Mouse (Mus musculus) liver, adult 2 months (tissue): Measurements from ENCODE around the gene Magi2. TPM values are rescaled to one million over a fixed set of nuclear protein-coding genes. Genes with fewer than 3 reads are reported as not detected.
A peak's percentile ranks its signal among the peaks of the same experiment; 100 is the strongest.

Experiments used
- DNase-seq: peaks from one replicate; pipeline ENCODE4 v3.0.0-alpha.2; 2011; ENCODE audit warnings: low read depth, low spot score; ENCODE audit errors: extremely low read depth
- H3K27ac ChIP-seq: fragments of 200-500 bp; replicated peaks from 2 replicates; pipeline ENCODE4 v1.5.1; 2012; ENCODE audit warnings: low read depth, mild to moderate bottlenecking, control low read depth, inconsistent platforms, low read length; ENCODE audit not compliant: insufficient read depth
- H3K27me3 ChIP-seq: fragments of 200-500 bp; 2 replicates; pipeline ENCODE4 v1.6.1; 2012; ENCODE audit warnings: mild to moderate bottlenecking, moderate library complexity, low read length, inconsistent platforms; ENCODE audit not compliant: control insufficient read depth, insufficient read depth
- H3K36me3 ChIP-seq: fragments of 200-500 bp; 2 replicates; pipeline ENCODE4 v1.6.1; 2012; ENCODE audit warnings: low read length, inconsistent platforms; ENCODE audit not compliant: control insufficient read depth, insufficient read depth
- H3K4me1 ChIP-seq: fragments of 200-500 bp; 2 replicates; pipeline ENCODE4 v1.6.1; 2011; ENCODE audit warnings: low read length; ENCODE audit not compliant: control insufficient read depth, insufficient read depth
- H3K4me3 ChIP-seq: fragments of 200-500 bp; 2 replicates; pipeline ENCODE4 v1.5.1; 2011; ENCODE audit warnings: low read depth, mild to moderate bottlenecking, control low read depth, low read length, moderate library complexity; ENCODE audit not compliant: insufficient read depth
- H3K79me2 ChIP-seq: fragments of 200-500 bp; 2 replicates; pipeline ENCODE4 v1.6.1; 2012; ENCODE audit warnings: inconsistent platforms, mild to moderate bottlenecking, low read length, moderate library complexity; ENCODE audit not compliant: control insufficient read depth, insufficient read depth
- H3K9ac ChIP-seq: fragments of 200-500 bp; 2 replicates; pipeline ENCODE4 v1.6.1; 2012; ENCODE audit warnings: low read depth, mild to moderate bottlenecking, control low read depth, inconsistent platforms, low read length
- CTCF ChIP-seq: fragments of 200-500 bp; IDR thresholded peaks from 2 replicates; pipeline ENCODE4 v1.5.1; 2011; ENCODE audit warnings: low read depth, low read length, control low read depth
- POLR2A ChIP-seq: fragments of 200-500 bp; IDR thresholded peaks from 2 replicates; pipeline ENCODE4 v1.6.1; 2011; ENCODE audit warnings: low read length, control low read depth; ENCODE audit not compliant: insufficient read depth; ENCODE audit errors: extremely low read depth
- WGBS: fragments of 180-500 bp; shearing (Covaris S2); methylation state at CpG from one replicate; pipeline ENCODE4 v1.1.7; 2018; 5-methylcytosine and 5-hydroxymethylcytosine counted together
- polyA plus RNA-seq: library from polyadenylated mRNA; depleted of rRNA; stranded (reverse); fragments of >200 nt; gene quantifications from 2 replicates; pipeline ENCODE4 v1.2.3, GENCODE M21; 2012
- total RNA-seq: library from RNA; depleted of rRNA; stranded (reverse); fragments of >200 nt; gene quantifications from 2 replicates; pipeline ENCODE4 v1.2.3, GENCODE M21; 2014

Magi2 gene
- total and polyA plus RNA-seq, 2 experiments = 0.06 to 0.18 TPM

DNA sequence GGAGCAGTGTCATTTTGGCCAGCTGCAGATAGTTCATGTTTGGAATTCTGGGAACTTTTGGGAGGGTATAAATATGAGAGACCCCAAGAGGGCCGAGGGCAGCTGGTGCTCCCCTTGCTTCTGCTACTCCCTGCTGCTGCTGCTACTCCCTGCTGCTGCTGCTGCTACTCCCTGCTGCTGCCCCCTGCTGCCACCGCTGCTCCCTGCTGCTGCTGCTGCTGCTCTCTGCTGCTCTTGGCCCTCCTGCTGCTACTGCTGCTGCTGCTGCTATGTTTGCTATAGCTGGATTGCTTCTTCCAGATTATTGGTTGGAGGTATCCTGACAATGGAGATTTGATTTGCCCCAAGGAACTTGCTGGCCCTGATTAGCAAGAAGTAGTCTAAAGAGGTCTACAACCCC lies 1512.0 kb downstream of the Magi2 start:
- Histone ChIP-seq H3K4me3 (no peak overlapping the region), H3K27me3 (no peaks in the 10 kb centered on the region), H3K27ac (no peak overlapping the region), H3K36me3 (no peaks in the 10 kb centered on the region), H3K9ac (no peak overlapping the region), H3K4me1 (no peaks in the 10 kb centered on the region), H3K79me2 (no peaks in the 10 kb centered on the region)
- DNase-seq = no peak
- TF ChIP-seq POLR2A = no peak
- peak; percentile 33; the same call in 1 of the 2 replicates for TF ChIP-seq CTCF
- 39% methylated on average over 2 of the region's 2 CpGs for WGBS

DNA sequence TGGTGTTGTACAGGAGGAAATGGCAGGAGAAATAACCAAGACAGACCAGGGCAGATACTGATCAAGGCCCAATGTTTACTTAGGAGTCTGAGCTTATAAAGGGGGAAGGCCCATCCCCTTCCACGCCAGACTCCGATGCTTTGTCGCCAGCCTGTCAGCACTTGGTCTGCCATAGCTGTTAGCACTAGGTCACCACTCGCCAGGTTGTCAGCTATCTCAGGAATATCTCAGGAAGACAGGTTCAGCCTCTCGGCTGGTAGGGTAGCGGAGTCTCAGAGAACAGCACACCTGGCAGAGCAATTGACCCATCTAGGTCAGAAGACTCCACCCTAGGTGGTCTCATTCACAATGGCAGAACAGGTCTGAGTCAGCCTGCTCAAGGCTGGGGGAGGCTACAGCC lies 1514.4 kb downstream of the Magi2 start:
- Histone ChIP-seq H3K9ac (no peak overlapping the region), H3K4me1 (no peaks in the 10 kb centered on the region), H3K36me3 (no peaks in the 10 kb centered on the region), H3K4me3 (no peak overlapping the region), H3K79me2 (no peaks in the 10 kb centered on the region), H3K27ac (no peak overlapping the region), H3K27me3 (no peaks in the 10 kb centered on the region)
- WGBS = 81% methylated on average over 6 of the region's 6 CpGs
- DNase-seq = no peak
- TF ChIP-seq POLR2A = no peak
- no peak for TF ChIP-seq CTCF

DNA sequence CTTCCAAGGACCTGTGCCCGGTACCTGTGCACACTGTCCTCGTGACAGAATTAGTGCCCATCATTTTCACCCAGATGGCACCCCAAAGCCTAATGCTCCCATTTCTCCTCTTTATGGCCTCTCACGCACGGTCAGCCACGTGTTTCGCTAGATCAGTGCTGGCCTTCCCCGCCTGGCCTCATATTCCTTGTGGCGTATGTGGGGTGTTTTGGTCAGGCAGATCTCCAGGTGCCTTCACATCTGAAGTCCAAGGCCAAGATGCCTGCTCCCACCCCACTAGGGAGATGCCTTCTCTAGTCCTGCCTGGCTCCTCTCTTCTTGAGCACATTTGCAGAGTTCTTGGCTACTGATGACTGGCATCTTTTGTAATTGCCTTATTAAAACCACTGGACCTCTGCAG lies 1515.1 kb downstream of the Magi2 start:
- Histone ChIP-seq H3K36me3 (no peaks in the 10 kb centered on the region), H3K79me2 (no peaks in the 10 kb centered on the region), H3K27me3 (no peaks in the 10 kb centered on the region), H3K9ac (no peak overlapping the region), H3K4me1 (no peaks in the 10 kb centered on the region), H3K4me3 (no peak overlapping the region), H3K27ac (no peak overlapping the region)
- TF ChIP-seq CTCF (no peak), POLR2A (no peak)
- WGBS = 96% methylated on average over 8 of the region's 8 CpGs
- no peak for DNase-seq

DNA sequence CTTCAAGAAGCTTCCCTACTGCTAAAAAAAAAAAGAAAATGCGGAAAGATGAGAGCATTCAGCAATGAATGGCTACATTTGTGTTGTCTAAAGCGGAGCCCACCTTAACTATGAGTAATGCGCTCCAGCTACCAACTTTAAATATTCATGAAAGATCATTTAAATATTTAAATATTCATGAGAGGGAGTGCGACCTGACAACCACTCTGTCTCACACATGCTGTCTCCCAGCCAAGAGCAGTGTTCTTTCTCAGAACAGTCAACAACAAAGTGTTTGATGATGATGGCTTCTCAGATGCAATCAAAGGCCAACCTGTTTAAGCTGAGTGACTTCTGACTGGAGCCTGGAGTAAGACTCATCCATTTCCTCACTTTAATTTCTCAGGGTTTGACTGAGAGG lies 1521.3 kb downstream of the Magi2 start:
- Histone ChIP-seq H3K9ac (no peak overlapping the region), H3K4me1 (no peaks in the 10 kb centered on the region; the same call in 1 of the 2 replicates), H3K4me3 (no peak overlapping the region), H3K27ac (no peak overlapping the region), H3K27me3 (no peaks in the 10 kb centered on the region), H3K36me3 (no peaks in the 10 kb centered on the region), H3K79me2 (no peaks in the 10 kb centered on the region)
- TF ChIP-seq CTCF = no peak
- TF ChIP-seq POLR2A = no peak
- no peak for DNase-seq
- WGBS = 83% methylated on average over 4 of the region's 4 CpGs

- no peak overlapping the region for H3K9ac ChIP-seq
- no peaks in the 10 kb centered on the region; the same call in 1 of the 2 replicates for H3K4me1 ChIP-seq
- no peak for TF ChIP-seq CTCF
- TF ChIP-seq POLR2A = no peak
- H3K36me3 ChIP-seq = no peaks in the 10 kb centered on the region
- no peak overlapping the region for H3K4me3 ChIP-seq
- no peak for DNase-seq
- no peaks in the 10 kb centered on the region for H3K27me3 ChIP-seq
- WGBS = 92% methylated on average over 8 of the region's 8 CpGs
- no peaks in the 10 kb centered on the region for H3K79me2 ChIP-seq
- H3K27ac ChIP-seq = no peak overlapping the region
These were observed 1522.0 kb downstream of the Magi2 start for GRCm38 (mm10) chr5:20748856-20749255.

GRCm38 (mm10) chr5:20749535-20749934 lies 1522.7 kb downstream of the Magi2 start:
- H3K4me1 ChIP-seq = no peaks in the 10 kb centered on the region; the same call in 1 of the 2 replicates
- H3K79me2 ChIP-seq = no peaks in the 10 kb centered on the region
- no peak overlapping the region for H3K9ac ChIP-seq
- no peak overlapping the region for H3K27ac ChIP-seq
- no peak overlapping the region for H3K4me3 ChIP-seq
- no peaks in the 10 kb centered on the region for H3K36me3 ChIP-seq
- DNase-seq = peak; percentile 13
- TF ChIP-seq CTCF = no peak
- TF ChIP-seq POLR2A = no peak
- 82% methylated on average over 3 of the region's 3 CpGs for WGBS
- H3K27me3 ChIP-seq = no peaks in the 10 kb centered on the region
